Mouse (Mus musculus) brain, embryonic 14.5 days (tissue): ENCODE data around the gene B4galnt1.
"Not testable (repeated sequence)": the region's sequence is repeated elsewhere in the genome, so short reads cannot be mapped to it uniquely, and the experiment has no call there.

Source experiments
- CTCF ChIP-seq: fragments of 200-500 bp; IDR thresholded peaks from 2 replicates; pipeline ENCODE4 v1.5.1; 2012; ENCODE audit warnings: inconsistent platforms, mild to moderate bottlenecking, moderate library complexity, borderline replicate concordance; ENCODE audit not compliant: insufficient read depth, insufficient read length; ENCODE audit errors: extremely low read depth
- POLR2A ChIP-seq: fragments of 200-500 bp; IDR thresholded peaks from 2 replicates; pipeline ENCODE4 v1.6.1; 2012; ENCODE audit warnings: mild to moderate bottlenecking, inconsistent platforms, borderline replicate concordance; ENCODE audit not compliant: poor library complexity, insufficient read depth, insufficient read length, severe bottlenecking; ENCODE audit errors: extremely low read depth

DNA sequence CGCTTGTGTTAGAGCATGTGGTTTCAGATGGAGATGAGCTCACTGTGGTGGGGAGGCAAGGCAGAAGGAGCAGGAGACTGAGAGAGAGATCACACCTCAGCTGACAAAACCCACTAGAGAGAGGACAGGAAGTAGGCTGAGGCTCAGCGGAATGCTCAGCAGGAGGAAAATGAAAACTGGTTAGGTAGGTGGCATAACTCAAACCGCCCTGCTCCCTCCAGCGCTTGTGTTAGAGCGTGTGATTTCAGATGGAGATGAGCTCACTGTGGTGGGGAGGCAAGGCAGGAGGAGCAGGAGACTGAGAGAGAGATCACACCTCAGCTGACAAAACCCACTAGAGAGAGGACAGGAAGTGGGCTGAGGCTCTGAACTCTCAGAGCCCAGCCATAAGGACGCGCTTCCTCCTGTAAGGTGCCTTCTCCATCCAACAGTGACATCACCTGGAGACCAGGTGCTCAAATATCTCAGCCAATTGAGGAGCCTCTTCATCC is 2.2 kb upstream of the B4galnt1 start:
- TF ChIP-seq CTCF, POLR2A: not testable (repeated sequence)
